In genomic region chr2:33253572-33254190, GRCm38 (mm10) we compare ENCODE assay signal across 9 mouse cellular contexts. TPM values are rescaled to one million over a fixed set of nuclear protein-coding genes. Genes with fewer than 3 reads are reported as not detected.
DNase-seq lines count a peak whose midpoint lies in the region; ATAC-seq lines count a peak whose summit lies in the region.
"Had no signal": no experiment of that assay in that cellular context is flagged by ENCODE, and none has a peak within 500 bp of the region (broad histone marks: within the 10 kb centered on the region; RNA-seq: fewer than 3 reads in every experiment).

No protein-coding gene starts in this region.

- no peaks in the 10 kb centered on the region for H3K27me3 ChIP-seq in limb, embryonic 11.5 days (ENCODE audit: control insufficient read depth, insufficient read depth, low read length)
- H3K27me3 ChIP-seq in limb, embryonic 10.5 days (ENCODE audit: low read depth, poor library complexity, severe bottlenecking) = no peaks in the 10 kb centered on the region
- H3K27me3 ChIP-seq in limb, embryonic 13.5 days = no peaks in the 10 kb centered on the region
- H3K27me3 ChIP-seq: limb, embryonic 15.5 days had no signal

- no peak for ATAC-seq in limb, embryonic 11.5 days (ENCODE audit: insufficient number of reproducible peaks, low FRiP score, low TSS enrichment, low read depth)
- ATAC-seq in limb, embryonic 13.5 days (ENCODE audit: low FRiP score, low read depth) = peak; percentile 51; the same call in 1 of the 2 replicates
- no peak for ATAC-seq in erythroblast, adult 5-6 weeks (replicated peaks; ENCODE audit: low FRiP score, poor library complexity, severe bottlenecking)

- no peak overlapping the region for H3K9ac ChIP-seq in limb, embryonic 11.5 days (ENCODE audit: low read length)
- no peak overlapping the region for H3K9ac ChIP-seq in limb, embryonic 13.5 days
- H3K9ac ChIP-seq: limb, embryonic 15.5 days had no signal

- peaks cover 3% of the 10 kb centered on the region; the same call in 1 of the 2 replicates for H3K4me1 ChIP-seq in limb, embryonic 11.5 days (ENCODE audit: control insufficient read depth, insufficient read depth, low read length)
- H3K4me1 ChIP-seq in limb, embryonic 10.5 days = peaks cover 40% of the 10 kb centered on the region
- H3K4me1 ChIP-seq in limb, embryonic 13.5 days = peaks cover 32% of the 10 kb centered on the region

- H3K27ac ChIP-seq in limb, embryonic 11.5 days (replicated peaks; ENCODE audit: low read depth, low read length) = no peak overlapping the region
- no peak overlapping the region for H3K27ac ChIP-seq in limb, embryonic 10.5 days
- no peak overlapping the region for H3K27ac ChIP-seq in limb, embryonic 13.5 days

- 59% methylated on average over 4 of the region's 4 CpGs for WGBS in limb, embryonic 11.5 days
- WGBS in limb, embryonic 10.5 days = 77% methylated on average over 4 of the region's 4 CpGs
- 45% methylated on average over 4 of the region's 4 CpGs for WGBS in limb, embryonic 13.5 days

- no peak overlapping the region for H3K4me3 ChIP-seq in limb, embryonic 11.5 days (ENCODE audit: low read depth, low read length)
- no peak overlapping the region for H3K4me3 ChIP-seq in limb, embryonic 10.5 days
- no peak overlapping the region for H3K4me3 ChIP-seq in limb, embryonic 13.5 days
- H3K4me3 ChIP-seq: limb, embryonic 15.5 days had no signal

- H3K36me3 ChIP-seq in limb, embryonic 11.5 days (ENCODE audit: control insufficient read depth, insufficient read depth, low read length) = no peaks in the 10 kb centered on the region
- peaks cover 2% of the 10 kb centered on the region; the same call in 1 of the 2 replicates for H3K36me3 ChIP-seq in limb, embryonic 10.5 days
- H3K36me3 ChIP-seq in limb, embryonic 13.5 days = peaks cover 6% of the 10 kb centered on the region
- H3K36me3 ChIP-seq: limb, embryonic 15.5 days had no signal

- DNase-seq in adrenal gland, postnatal 14 days = peak; percentile 28
- no peak for DNase-seq in adrenal gland, postnatal 25 days
- peak; percentile 42 for DNase-seq in limb, embryonic 11.5 days (ENCODE audit: low spot score)
- DNase-seq in limb, embryonic 10.5 days (ENCODE audit: low spot score) = no peak
- peak; percentile 65 to 75 for DNase-seq in heart, postnatal 10 days
- DNase-seq in cerebellum, adult 18-20 months = no peak

- no peak overlapping the region for H3K4me2 ChIP-seq in limb, embryonic 11.5 days (ENCODE audit: low read depth, severe bottlenecking)
- H3K4me2 ChIP-seq in limb, embryonic 13.5 days (replicated peaks) = no peak overlapping the region
- H3K4me2 ChIP-seq: limb, embryonic 15.5 days had no signal

- intact Hi-C loops in heart, postnatal 10 days (cut with DNase I) = no loop called here

- no peaks in the 10 kb centered on the region for H3K9me3 ChIP-seq in limb, embryonic 11.5 days (ENCODE audit: control insufficient read depth, low read length)
- no peaks in the 10 kb centered on the region for H3K9me3 ChIP-seq in limb, embryonic 10.5 days (replicated peaks)
- no peaks in the 10 kb centered on the region for H3K9me3 ChIP-seq in limb, embryonic 13.5 days
- H3K9me3 ChIP-seq: limb, embryonic 15.5 days had no signal

RNA-seq across cellular contexts. Expression of gene Angptl2, which starts 37.8 kb away (rescaled TPM):
- 35.6 and 36.8 TPM in 2 replicates for total RNA-seq in adrenal gland, postnatal 14 days (2021)
- total RNA-seq in adrenal gland, postnatal 25 days (2021) = 21.2 and 23.6 TPM in 2 replicates
- polyA plus RNA-seq in limb, embryonic 11.5 days (2014; fragmentation: Nextera tagmentation; extraction: Ambion mirVana) = 48.8 and 49.2 TPM in 2 replicates
- polyA plus RNA-seq in limb, embryonic 10.5 days (2016; fragmentation: Nextera tagmentation; extraction: Ambion mirVana) = 40.1 and 51.8 TPM in 2 replicates
- total RNA-seq in heart, postnatal 10 days (2021) = 100 to 1,000 TPM; 135 to 141 TPM
- 69.7 and 76.0 TPM in 2 replicates for polyA plus RNA-seq in limb, embryonic 13.5 days (2015; fragmentation: Nextera tagmentation; extraction: Ambion mirVana)
- 1.0 TPM in 1 of 2 replicates, not detected in the other for total RNA-seq in erythroblast, adult 5-6 weeks (2015; ENCODE audit: low replicate concordance)
- total RNA-seq in erythroblast, adult 5-6 weeks (2017; ENCODE audit: low replicate concordance) = 0.70 TPM in 1 of 2 replicates, not detected in the other

Comparison
In these comparisons a context has a peak if more than half of its experiments do, and no peak if none do; other contexts are left out.
1. DNase-seq: peak in adrenal gland, postnatal 14 days (single experiment), limb, embryonic 11.5 days (single experiment) and heart, postnatal 10 days (2 of 2); none in adrenal gland, postnatal 25 days (single experiment), limb, embryonic 10.5 days (single experiment) and cerebellum, adult 18-20 months (0 of 2).
2. RNA of gene Angptl2, which starts 37.8 kb away (total RNA-seq): 135 to 141 TPM in heart, postnatal 10 days, 35.6 to 36.8 TPM in adrenal gland, postnatal 14 days and 21.2 to 23.6 TPM in adrenal gland, postnatal 25 days; 0.70 to 1.0 TPM in erythroblast, adult 5-6 weeks; every median in the first group is over 10 times any median in the second.